Mouse (Mus musculus) forebrain, embryonic 10.5 days (tissue): ENCODE results near the gene Crlf3. TPM values are rescaled to one million over a fixed set of nuclear protein-coding genes. Genes with fewer than 3 reads are reported as not detected.

Source experiments
- DNase-seq: peaks from one replicate; pipeline ENCODE4 v3.0.0-alpha.2; 2017; ENCODE audit warnings: low spot score; ENCODE audit errors: extremely low spot score
- H3K27ac ChIP-seq: fragments of 300-500 bp; sonication (generic); 2 replicates; pipeline ENCODE4 v1.5.1; 2016; ENCODE audit warnings: mild to moderate bottlenecking
- H3K27me3 ChIP-seq: fragments of 300-500 bp; sonication (generic); 2 replicates; pipeline ENCODE4 v1.6.1; 2016; ENCODE audit warnings: mild to moderate bottlenecking; ENCODE audit not compliant: poor library complexity, severe bottlenecking
- H3K36me3 ChIP-seq: fragments of 300-500 bp; sonication (generic); replicated peaks from 2 replicates; pipeline ENCODE4 v1.6.1; 2016; ENCODE audit warnings: mild to moderate bottlenecking, moderate library complexity
- H3K4me1 ChIP-seq: fragments of 300-500 bp; sonication (generic); 2 replicates; pipeline ENCODE4 v1.6.1; 2016
- H3K4me3 ChIP-seq: fragments of 300-500 bp; sonication (generic); 2 replicates; pipeline ENCODE4 v1.5.1; 2016; ENCODE audit warnings: mild to moderate bottlenecking, moderate library complexity
- H3K9me3 ChIP-seq: fragments of 300-500 bp; sonication (generic); 2 replicates; pipeline ENCODE4 v1.6.1; 2016; ENCODE audit warnings: mild to moderate bottlenecking, moderate library complexity
- WGBS: fragments of 180-500 bp; shearing (Covaris S2); methylation state at CpG from one replicate; pipeline ENCODE4 v1.1.7; 2016; 5-methylcytosine and 5-hydroxymethylcytosine counted together
- polyA plus RNA-seq: library from polyadenylated mRNA; unstranded; fragments of >200 nt; fragmentation: Nextera tagmentation; extraction: Ambion mirVana; gene quantifications from 2 replicates; pipeline ENCODE4 v1.2.1, GENCODE M21; 2016

Crlf3 gene
- 40.6 and 45.7 TPM in 2 replicates for polyA plus RNA-seq

DNA sequence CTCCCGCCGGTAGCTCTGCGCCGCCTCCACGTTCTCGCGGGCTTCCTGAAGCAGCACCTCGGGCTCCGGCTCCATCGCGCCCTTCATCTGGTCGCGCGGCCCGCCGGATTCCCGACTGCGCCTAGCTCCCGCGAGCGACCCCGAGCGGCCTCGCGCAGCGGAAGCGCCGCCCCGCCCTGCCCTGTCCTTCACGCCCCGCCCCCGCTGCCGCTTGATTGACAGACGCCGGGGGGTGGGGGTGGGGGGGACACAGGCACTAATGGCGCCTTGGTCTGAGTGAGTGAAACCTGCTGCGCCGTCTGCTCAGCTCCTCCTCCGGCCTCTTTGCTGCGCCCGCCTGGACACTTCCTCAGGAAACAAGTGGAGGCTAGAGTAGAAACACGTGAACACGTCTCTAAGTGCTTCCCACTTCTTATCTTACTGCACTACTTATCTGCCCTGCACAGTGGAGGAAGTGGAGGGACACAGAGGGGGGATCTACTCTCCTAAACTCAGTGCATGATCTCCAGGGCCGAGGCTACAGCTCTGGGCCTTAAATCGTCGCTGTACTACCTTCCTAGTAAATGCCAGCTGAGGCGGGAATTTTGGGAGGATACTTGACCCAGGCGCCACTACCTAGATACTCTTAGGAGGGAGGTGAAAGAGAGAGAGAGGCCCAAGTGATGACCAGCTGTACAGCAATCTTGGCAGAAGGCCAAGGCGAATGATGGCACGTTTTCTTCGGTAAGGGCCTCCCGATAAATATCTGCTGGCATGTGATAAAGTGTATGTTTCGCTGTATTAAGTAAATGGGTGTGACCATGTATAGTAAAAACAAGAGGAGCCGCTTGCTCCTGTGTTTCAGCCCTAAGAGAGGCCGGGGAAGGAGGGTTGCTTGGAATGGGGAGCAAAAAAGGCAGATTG is at the start of gene Crlf3:
Crlf3 (minus strand) TSS at position 166 of the 903 bp plus-strand sequence.
- Histone ChIP-seq H3K27me3 (no peaks in the 10 kb centered on the region), H3K27ac (peak within 1 kb of the TSS; percentile 99), H3K4me3 (peak within 1 kb of the TSS; percentile 97), H3K4me1 (peaks cover 26% of the 10 kb centered on the region), H3K9me3 (no peaks in the 10 kb centered on the region), H3K36me3 (peaks cover 20% of the 10 kb centered on the region)
- peak; percentile 92 for DNase-seq
- 11% methylated on average over 55 of the region's 55 CpGs for WGBS

DNA sequence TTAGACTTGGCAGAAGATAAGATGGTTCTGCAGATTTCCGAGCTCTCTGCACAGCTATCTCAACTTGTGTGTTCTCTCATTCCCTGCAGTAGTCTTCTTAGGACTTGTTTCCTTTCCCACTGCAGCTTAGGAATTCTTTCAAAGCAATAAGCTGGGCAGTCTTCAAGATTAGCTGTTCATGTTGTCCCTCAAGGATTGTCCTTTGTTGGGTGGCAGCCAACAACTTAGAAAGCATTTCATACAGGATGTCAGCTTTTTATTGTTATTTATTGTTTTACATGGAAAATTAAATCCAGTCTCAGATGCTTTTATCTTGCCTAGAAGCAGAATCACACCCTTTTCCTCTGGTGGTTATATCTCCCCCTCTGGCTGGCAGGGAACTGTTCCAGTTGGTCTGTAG is 35.6 kb upstream of the Crlf3 start:
- DNase-seq = no peak

DNA sequence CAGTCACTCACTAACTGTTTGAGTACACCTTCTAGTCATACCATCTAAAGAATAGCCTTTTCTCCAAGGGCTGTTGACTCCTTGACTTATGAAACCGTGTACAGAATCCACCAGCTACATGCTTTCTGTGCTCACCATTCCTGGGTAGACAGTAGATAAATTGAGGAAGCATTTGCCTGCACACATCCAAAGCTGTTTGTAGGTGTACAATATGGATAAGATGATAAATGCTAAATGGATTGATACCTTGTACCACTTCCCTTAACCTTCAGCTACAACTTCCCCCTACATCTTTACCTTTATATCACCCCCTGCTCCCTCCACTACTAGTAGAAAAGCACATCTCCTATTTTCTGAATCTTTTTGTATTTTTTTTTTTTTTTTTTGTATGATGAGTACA is 23.6 kb upstream of the Crlf3 start:
- no peaks in the 10 kb centered on the region for H3K9me3 ChIP-seq
- DNase-seq = no peak
- no peaks in the 10 kb centered on the region for H3K27me3 ChIP-seq
- no peaks in the 10 kb centered on the region for H3K4me1 ChIP-seq
- H3K27ac ChIP-seq = no peak overlapping the region
- 89% methylated on average over 1 of the region's 1 CpGs for WGBS
- no peak overlapping the region for H3K4me3 ChIP-seq
- H3K36me3 ChIP-seq = peaks cover 97% of the 10 kb centered on the region

More for the DNA sequence above, 35.6 kb upstream of the Crlf3 start:
- H3K4me3 ChIP-seq = no peak overlapping the region
- no peak overlapping the region for H3K27ac ChIP-seq
- H3K36me3 ChIP-seq = peaks cover 96% of the 10 kb centered on the region
- 95% methylated on average over 1 of the region's 1 CpGs for WGBS
- H3K27me3 ChIP-seq = no peaks in the 10 kb centered on the region
- no peaks in the 10 kb centered on the region for H3K4me1 ChIP-seq
- no peaks in the 10 kb centered on the region for H3K9me3 ChIP-seq

DNA sequence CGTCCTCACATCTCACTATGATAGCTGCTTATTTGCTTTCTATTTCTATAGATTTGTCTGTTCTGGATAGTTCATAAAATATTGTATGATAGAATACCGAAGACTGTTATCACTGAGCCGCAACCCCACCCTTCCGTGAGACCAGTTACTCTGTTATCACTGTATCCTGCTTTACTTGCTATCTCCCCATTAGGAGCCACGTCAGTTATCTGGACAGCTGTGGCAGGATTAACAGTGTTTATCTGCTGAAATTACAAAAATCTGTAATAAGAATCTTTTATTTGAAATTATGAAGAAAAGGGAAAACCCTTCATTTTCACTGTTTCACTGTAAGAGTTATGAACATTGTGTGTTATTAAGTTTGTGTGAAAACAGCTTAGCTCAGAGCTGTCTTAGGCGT is 20.5 kb upstream of the Crlf3 start:
- H3K9me3 ChIP-seq = no peaks in the 10 kb centered on the region
- peaks cover 96% of the 10 kb centered on the region for H3K36me3 ChIP-seq
- H3K27me3 ChIP-seq = no peaks in the 10 kb centered on the region
- no peaks in the 10 kb centered on the region for H3K4me1 ChIP-seq
- H3K27ac ChIP-seq = no peak overlapping the region
- 95% methylated on average over 6 of the region's 6 CpGs for WGBS
- no peak for DNase-seq
- H3K4me3 ChIP-seq = no peak overlapping the region

DNA sequence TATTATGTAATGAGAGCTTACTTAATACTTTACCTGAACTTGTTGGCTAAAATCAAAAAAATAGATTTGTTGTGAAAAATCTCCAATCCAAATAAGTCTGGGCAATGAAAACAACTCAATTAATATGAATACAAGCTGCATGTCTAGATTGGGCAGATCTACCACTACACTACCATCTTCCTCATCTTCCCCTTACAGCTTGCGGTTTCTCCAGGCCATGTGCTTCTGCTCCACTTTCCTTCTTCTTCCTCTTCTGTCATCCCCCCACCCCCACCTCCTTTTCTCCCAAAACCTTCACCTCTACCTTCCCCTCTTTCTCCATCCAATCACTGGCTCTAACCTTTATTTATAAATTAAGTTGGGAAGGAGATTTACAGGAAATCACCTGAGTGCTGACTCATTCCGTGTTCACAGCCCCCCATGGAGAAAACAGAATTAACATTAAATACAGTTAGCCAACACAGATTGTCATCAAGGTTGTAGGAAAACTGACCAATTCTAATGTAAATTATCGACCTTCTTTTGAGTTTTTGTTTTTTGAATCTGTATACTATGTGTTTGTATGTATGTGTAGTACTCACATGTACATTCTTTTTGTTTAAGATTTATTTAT is 17.8 kb upstream of the Crlf3 start:
- H3K4me3 ChIP-seq = no peak overlapping the region
- DNase-seq = no peak
- no peaks in the 10 kb centered on the region for H3K27me3 ChIP-seq
- 94% methylated on average over 3 of the region's 3 CpGs for WGBS
- peaks cover 97% of the 10 kb centered on the region for H3K36me3 ChIP-seq
- H3K4me1 ChIP-seq = no peaks in the 10 kb centered on the region
- H3K27ac ChIP-seq = no peak overlapping the region
- no peaks in the 10 kb centered on the region for H3K9me3 ChIP-seq

DNA sequence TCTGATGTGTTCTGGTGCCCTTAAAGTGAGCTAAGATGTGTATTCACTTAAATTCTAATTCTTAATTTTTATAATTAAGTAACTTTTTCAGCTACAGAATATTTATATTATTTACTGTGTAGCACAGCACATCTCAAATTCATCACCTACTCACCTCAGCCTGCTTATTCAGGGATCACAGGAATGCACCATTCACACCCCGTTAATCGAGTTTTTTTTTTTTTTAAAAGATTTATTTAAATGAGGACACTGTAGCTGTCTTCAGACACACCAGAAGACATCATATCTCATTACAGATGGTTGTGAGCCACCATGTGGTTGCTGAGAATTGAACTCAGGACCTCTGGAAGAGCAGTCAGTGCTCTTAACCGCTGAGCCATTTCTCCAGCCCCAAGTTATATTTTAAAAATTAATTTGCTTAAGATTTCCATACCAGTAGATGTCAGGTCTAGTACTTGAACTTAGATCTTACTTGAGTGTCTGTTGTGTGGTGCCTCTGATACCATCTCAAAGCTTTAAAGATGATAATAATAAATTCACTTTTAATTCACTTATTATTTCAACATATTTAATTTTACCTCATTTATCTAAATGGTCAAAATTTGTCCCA is 9.9 kb upstream of the Crlf3 start:
- 72% methylated on average over 3 of the region's 3 CpGs for WGBS
- Histone ChIP-seq H3K9me3 (no peaks in the 10 kb centered on the region), H3K36me3 (peaks cover 31% of the 10 kb centered on the region), H3K4me1 (peaks cover 20% of the 10 kb centered on the region), H3K27me3 (no peaks in the 10 kb centered on the region), H3K4me3 (peak overlapping the region; percentile 100), H3K27ac (no peak overlapping the region)
- DNase-seq = no peak

DNA sequence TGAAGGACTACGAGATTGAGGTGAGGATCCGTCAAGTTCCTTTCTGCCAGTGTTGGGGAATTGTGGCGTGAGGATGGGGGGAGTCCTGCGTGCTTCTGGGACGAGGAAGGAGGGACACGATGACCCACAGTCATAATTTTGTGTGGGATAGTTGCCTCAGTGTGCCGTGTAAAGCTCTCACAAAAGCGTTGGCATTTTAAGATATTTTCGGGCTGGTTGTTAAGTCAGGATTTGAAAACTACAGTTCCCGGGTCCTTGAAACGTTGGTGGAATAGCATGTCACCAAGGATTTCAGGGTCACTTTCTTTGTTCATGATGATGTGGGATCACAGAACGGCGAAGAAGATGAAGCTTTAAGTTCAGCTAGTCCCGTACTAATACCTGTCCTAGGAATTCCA is 9.0 kb upstream of the Crlf3 start:
- WGBS = under 1% methylated on average over 14 of the region's 14 CpGs
- peak overlapping the region; percentile 95 for H3K27ac ChIP-seq

DNA sequence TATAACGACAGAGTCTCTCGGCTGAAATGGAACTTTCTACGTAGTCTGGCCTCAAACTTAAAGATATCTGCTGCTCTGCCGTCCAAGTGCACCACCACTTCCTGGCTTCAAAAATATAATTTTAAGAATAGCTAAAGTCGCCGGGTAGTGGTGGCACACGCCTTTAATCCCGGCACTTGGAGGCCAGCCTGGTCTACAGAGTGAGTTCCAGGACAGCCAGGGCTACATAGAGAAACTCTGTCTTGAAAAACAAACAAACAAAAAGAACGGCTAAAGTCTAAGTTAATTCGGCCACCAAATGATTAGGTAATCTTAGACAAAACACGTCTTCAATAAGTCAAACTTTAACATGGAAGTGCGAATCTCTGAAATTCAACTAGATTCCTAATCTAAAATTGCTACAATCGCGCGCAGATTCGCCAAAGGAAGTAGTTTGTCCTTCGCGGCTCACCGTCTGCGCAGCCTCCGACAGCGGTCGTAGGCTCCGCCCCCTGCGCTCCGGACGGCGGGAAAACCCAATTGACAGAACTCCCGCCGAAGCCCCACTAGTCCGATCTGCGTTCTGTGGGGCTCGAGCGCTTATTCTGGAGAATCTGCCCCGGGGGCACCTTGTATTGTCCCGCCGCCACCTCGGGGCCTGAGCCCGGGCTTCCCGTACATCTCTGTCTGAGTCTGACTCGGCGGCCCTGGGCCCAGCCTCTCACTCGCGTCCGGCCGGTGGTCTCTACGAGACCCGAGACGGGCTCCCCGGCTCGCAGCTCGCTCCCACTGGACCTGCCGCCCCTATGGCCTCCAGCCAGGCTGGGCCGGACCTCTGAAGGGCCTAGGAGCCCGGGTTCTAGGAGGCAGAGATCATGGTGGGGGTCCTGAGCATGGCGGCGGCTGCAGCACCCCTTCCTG is 8.4 kb upstream of the Crlf3 start, which contains the start of gene Atad5:
Atad5 (plus strand) TSS at position 484 of the 900 bp plus-strand sequence.
- peaks cover 16% of the 10 kb centered on the region for H3K36me3 ChIP-seq
- H3K9me3 ChIP-seq = no peaks in the 10 kb centered on the region
- H3K4me1 ChIP-seq = peaks cover 20% of the 10 kb centered on the region
- peak within 1 kb of the TSS; percentile 95 for H3K27ac ChIP-seq
- no peaks in the 10 kb centered on the region for H3K27me3 ChIP-seq
- peak within 1 kb of the TSS; percentile 100 for H3K4me3 ChIP-seq
- peak; percentile 83 for DNase-seq
- 6% methylated on average over 57 of the region's 57 CpGs for WGBS

More for the DNA sequence above, 9.0 kb upstream of the Crlf3 start:
- Histone ChIP-seq H3K27me3 (no peaks in the 10 kb centered on the region), H3K4me1 (peaks cover 20% of the 10 kb centered on the region), H3K9me3 (no peaks in the 10 kb centered on the region), H3K4me3 (peak overlapping the region; percentile 100), H3K36me3 (peaks cover 23% of the 10 kb centered on the region)
- no peak for DNase-seq

DNA sequence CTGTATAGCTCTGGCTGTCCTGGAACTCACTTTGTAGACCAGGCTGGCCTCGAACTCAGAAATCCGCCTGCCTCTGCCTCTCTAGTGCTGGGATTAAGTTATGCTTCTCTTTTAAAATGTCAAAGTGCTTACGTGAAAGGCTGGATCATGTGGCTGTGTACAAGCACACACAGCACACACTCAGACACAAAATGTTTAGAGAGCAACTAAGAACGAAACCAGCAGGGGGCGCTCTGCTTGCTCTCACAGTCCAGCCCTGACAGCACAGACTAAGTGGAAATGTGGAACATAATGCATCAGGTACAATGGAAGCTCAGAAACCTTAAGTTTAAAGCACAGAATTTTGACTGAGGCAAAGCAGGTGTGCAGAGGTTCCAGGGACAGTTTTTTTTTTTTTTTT is 6.1 kb upstream of the Crlf3 start:
- Histone ChIP-seq H3K36me3 (peaks cover 2% of the 10 kb centered on the region), H3K27me3 (no peaks in the 10 kb centered on the region), H3K27ac (no peak overlapping the region), H3K4me1 (peaks cover 18% of the 10 kb centered on the region), H3K4me3 (no peak overlapping the region; the same call in 1 of the 2 replicates), H3K9me3 (no peaks in the 10 kb centered on the region)
- DNase-seq = peak; percentile 86
- WGBS = 15% methylated on average over 5 of the region's 5 CpGs

DNA sequence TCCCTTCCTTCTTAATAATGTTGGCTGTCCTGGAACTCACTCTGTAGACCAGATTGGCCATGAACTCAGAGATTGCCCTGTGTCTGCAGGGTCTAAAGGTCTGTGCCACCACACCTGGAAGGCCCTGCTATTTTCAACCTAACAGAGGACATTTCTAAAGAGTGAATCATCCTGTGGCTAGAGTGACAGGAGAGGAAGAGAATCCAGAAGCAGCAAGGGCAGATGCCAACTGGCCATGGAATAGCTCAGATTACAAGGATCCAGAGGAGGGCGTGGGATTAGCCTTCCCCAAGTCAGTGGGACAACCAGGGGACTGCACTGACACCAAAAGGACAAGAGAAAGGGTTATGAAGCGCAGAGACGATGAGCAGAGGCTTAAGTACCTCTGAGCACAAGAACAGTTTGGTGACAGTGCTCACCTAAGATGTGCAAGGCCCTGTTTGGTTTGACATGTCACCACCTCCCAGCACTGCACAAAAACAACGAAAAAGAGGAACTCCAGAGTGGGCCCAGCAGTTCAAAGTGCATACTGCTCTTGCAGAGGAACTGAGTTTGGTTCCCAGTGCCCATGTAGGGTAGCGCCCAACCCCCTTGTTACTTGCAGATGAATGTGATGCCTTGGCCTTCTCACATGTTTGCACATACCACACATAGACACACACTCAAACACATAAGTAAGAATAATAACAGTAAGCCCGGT is 4.7 kb upstream of the Crlf3 start:
- DNase-seq = no peak
- WGBS = 81% methylated on average over 6 of the region's 6 CpGs
- Histone ChIP-seq H3K36me3 (no peaks in the 10 kb centered on the region), H3K4me1 (peaks cover 20% of the 10 kb centered on the region), H3K9me3 (no peaks in the 10 kb centered on the region), H3K27ac (no peak overlapping the region), H3K4me3 (no peak overlapping the region), H3K27me3 (no peaks in the 10 kb centered on the region)

DNA sequence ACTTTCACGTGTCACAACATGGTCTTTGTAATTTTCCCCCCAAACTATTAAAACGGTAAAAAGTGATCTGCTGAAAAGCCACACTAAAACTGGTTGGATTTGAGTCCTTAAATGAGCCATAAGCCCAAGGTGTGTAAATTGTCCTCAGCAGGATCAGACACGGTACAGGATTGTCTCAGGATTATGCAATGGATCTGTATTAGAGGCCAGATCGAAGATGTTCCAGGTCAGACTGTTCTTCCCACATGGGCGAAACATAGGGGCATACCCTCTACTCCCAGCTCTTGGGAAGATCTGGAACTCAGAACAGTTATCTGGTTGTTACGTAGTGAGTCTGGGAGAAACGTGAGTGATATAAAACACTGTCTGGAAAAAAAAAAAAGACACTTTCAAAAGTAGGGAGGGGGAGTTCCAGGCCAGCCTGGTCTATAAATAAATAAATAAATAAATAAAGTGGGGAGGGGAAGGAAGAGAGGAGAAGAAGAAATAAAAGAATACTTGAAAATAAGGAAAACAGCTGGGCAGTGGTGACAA is 1.1 kb upstream of the Crlf3 start:
- H3K4me1 ChIP-seq = peaks cover 26% of the 10 kb centered on the region
- 0 out of 2 replicates have a peak overlapping the region, but pooled peaks have one; percentile 99 for H3K27ac ChIP-seq
- WGBS = 85% methylated on average over 7 of the region's 7 CpGs
- DNase-seq = no peak
- H3K36me3 ChIP-seq = peaks cover 17% of the 10 kb centered on the region
- H3K27me3 ChIP-seq = no peaks in the 10 kb centered on the region
- peak overlapping the region; percentile 97 for H3K4me3 ChIP-seq
- H3K9me3 ChIP-seq = no peaks in the 10 kb centered on the region
